Mouse (Mus musculus) C2C12 (cell line): ENCODE measurements around the gene Ldlrad1. TPM values are rescaled to one million over a fixed set of nuclear protein-coding genes. Genes with fewer than 3 reads are reported as not detected.

Experiments
- H3K27me3 ChIP-seq: one replicate; pipeline ENCODE4 v1.6.1; 2011; ENCODE audit not compliant: control insufficient read depth, insufficient read depth, insufficient read length
- H3K36me3 ChIP-seq: one replicate; pipeline ENCODE4 v1.6.1; 2011; ENCODE audit not compliant: control insufficient read depth, insufficient read depth
- H3K4me3 ChIP-seq: one replicate; pipeline ENCODE4 v1.5.1; 2011; ENCODE audit warnings: mild to moderate bottlenecking, control low read depth; ENCODE audit not compliant: poor library complexity, insufficient read depth, severe bottlenecking
- H3K79me2 ChIP-seq: one replicate; pipeline ENCODE4 v1.6.1; 2011; ENCODE audit not compliant: control insufficient read depth, insufficient read depth
- H3K79me3 ChIP-seq: one replicate; pipeline ENCODE4 v1.6.1; 2011; ENCODE audit warnings: low read depth, control low read depth
- H3ac ChIP-seq: one replicate; pipeline ENCODE3; 2011; ENCODE audit warnings: low read depth; ENCODE audit not compliant: control insufficient read depth, insufficient read length
- CEBPB ChIP-seq: IDR thresholded peaks from one replicate; pipeline ENCODE4 v1.6.1; 2011; ENCODE audit warnings: low read depth, mild to moderate bottlenecking, control low read depth, moderate library complexity
- CTCF ChIP-seq: IDR thresholded peaks from one replicate; pipeline ENCODE4 v1.5.1; 2011; ENCODE audit not compliant: control insufficient read depth, insufficient read depth, insufficient read length
- FOSL1 ChIP-seq: IDR thresholded peaks from one replicate; pipeline ENCODE4 v1.8.0; 2011; ENCODE audit warnings: mild to moderate bottlenecking, low read length; ENCODE audit not compliant: poor library complexity, insufficient read depth, severe bottlenecking
- MAX ChIP-seq: IDR thresholded peaks from one replicate; pipeline ENCODE4 v1.6.1; 2011; ENCODE audit warnings: mild to moderate bottlenecking, control low read depth
- MYOD1 ChIP-seq: IDR thresholded peaks from one replicate; pipeline ENCODE4 v1.6.1; 2011; ENCODE audit warnings: low read depth; ENCODE audit not compliant: control insufficient read depth, insufficient read length
- MYOG ChIP-seq: IDR thresholded peaks from one replicate; pipeline ENCODE4 v1.6.1; 2011; ENCODE audit not compliant: control insufficient read depth, insufficient read length; ENCODE audit errors: extremely low read depth
- USF1 ChIP-seq: IDR thresholded peaks from one replicate; pipeline ENCODE4 v1.6.1; 2011; ENCODE audit warnings: low read depth, mild to moderate bottlenecking, control low read depth, moderate library complexity
- polyA plus RNA-seq: library from polyadenylated mRNA; unstranded; fragments of >200 nt; fragmentation: generic; extraction: Trizol; gene quantifications from one replicate; pipeline ENCODE4 v1.2.1, GENCODE M21; 2012; ENCODE audit warnings: missing spikeins

Ldlrad1 gene
- polyA plus RNA-seq, 1 experiment = not detected

DNA sequence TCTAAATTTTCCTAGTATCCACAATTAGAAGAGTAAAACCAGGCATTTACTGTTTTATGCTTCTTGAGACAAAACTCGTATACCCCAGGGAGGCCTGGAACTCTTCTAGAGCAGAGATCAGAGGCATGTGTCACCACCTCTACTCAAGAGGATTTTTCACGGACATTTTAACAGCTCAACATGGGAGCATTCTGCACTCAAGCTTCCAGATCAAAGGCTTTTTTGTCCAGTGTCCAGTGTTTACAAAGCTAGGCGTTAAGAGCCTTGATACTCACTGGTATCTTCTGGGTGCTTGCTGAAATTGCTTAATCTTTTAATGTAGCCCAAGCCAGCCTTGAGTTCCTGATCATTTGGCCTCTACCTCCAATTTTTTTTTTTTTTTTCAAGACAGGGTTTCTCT lies 23.2 kb downstream of the Ldlrad1 start:
- no peak overlapping the region for H3K4me3 ChIP-seq
- no peaks in the 10 kb centered on the region for H3K27me3 ChIP-seq
- no peaks in the 10 kb centered on the region for H3K79me3 ChIP-seq
- H3ac ChIP-seq = no peak overlapping the region
- H3K79me2 ChIP-seq = no peaks in the 10 kb centered on the region
- TF ChIP-seq CTCF (no peak), CEBPB (no peak), MYOG (no peak), USF1 (no peak), MAX (no peak), MYOD1 (no peak), FOSL1 (no peak)
- peaks cover 43% of the 10 kb centered on the region for H3K36me3 ChIP-seq

DNA sequence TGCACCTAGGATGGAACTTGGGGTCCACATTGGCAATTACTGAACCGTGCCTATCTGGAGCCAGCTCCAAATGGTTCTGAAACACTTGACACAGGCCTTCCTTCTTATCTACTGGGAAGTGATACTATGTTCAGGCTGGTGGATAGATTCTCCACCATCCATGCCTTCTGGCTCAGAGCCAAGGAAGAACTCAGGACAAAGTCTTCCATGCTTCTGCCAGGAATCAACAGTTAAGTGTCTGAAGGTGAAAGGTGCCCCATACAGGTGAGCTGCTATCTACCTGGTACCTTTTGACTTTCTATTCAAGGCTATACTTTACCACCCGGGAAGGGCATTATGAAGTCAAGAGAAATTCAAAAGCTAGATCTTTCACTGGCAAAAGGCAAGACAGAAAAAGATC lies 29.3 kb downstream of the Ldlrad1 start:
- no peak overlapping the region for H3K4me3 ChIP-seq
- peaks cover 85% of the 10 kb centered on the region for H3K36me3 ChIP-seq
- no peaks in the 10 kb centered on the region for H3K79me2 ChIP-seq
- H3K27me3 ChIP-seq = no peaks in the 10 kb centered on the region
- no peaks in the 10 kb centered on the region for H3K79me3 ChIP-seq
- no peak overlapping the region for H3ac ChIP-seq
- TF ChIP-seq MAX (no peak), CTCF (no peak), CEBPB (no peak)

DNA sequence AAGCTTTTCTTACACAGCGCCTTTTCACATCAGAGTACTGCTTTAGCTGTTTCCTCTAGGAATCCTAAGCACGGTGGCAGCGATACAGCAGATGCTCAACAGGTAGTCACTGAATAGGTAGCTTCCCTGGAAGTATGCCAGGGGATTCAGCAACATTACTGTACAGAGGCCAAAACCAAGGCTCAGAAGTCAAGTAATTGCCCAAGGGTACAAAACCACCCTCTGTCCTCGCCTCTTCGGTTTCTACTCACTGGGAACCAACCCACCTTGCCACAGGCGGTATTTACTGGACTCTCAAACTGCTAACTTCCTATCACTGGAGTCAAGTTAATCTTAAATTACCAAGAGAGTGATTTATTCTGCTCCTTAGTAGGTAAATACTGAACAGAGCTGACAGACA lies 31.2 kb downstream of the Ldlrad1 start:
- Histone ChIP-seq H3K27me3 (no peaks in the 10 kb centered on the region), H3K79me2 (no peaks in the 10 kb centered on the region), H3ac (no peak overlapping the region), H3K36me3 (peaks cover 86% of the 10 kb centered on the region), H3K4me3 (no peak overlapping the region), H3K79me3 (peaks cover 1% of the 10 kb centered on the region)
- TF ChIP-seq MYOD1 (no peak), MAX (no peak), USF1 (no peak), FOSL1 (no peak), CEBPB (no peak), MYOG (no peak), CTCF (no peak)

DNA sequence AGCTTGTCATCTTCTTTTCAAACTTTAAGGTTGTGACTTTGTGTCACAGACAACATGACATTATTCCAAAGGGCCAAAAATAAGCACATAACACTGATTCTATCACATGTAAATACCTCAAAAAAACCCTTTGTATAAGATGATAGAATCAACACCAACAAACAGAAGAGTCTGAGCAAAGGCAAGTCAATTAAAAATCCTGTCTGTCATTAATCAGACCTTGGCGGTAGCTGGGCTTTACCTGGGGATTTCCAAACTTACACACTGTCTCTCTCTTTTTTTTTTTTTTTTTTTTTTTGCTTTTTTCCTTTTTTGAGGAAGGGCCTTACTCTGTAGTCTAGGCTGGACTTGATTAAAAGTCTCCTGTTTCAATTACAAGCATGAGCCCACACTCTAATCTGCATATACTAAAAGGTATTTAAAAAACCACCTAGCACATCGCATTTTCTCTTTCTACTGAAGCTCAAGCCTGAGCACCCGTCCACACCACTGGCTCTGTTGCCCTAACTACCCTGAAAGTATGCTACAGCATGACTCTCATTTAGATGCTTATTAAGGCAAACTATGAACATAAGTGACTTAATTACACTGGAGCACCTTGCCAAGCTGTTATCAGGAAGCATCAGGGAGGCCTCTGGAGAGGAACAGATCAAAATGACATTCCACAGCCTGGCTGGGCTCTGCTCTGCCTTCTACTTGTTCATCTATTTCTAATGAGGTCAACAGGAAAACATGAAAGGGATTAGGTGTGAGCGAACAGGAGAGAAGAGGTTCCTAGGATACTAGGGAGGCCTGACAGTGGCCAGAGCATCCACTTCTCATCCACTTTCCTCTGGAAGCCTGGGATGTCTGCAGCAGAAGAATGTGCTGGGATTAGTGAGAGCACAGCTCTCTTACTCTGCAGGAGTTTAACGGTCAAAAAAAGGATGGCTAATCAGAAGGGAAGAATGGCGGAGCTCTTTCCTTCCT lies 34.7 kb downstream of the Ldlrad1 start:
- Histone ChIP-seq H3K27me3 (no peaks in the 10 kb centered on the region), H3K79me3 (peaks cover 6% of the 10 kb centered on the region), H3K36me3 (peaks cover 70% of the 10 kb centered on the region), H3K79me2 (peaks cover 15% of the 10 kb centered on the region), H3K4me3 (no peak overlapping the region), H3ac (no peak overlapping the region)
- TF ChIP-seq MYOD1 (no peak), USF1 (no peak), MYOG (no peak), CEBPB (no peak), FOSL1 (no peak), MAX (no peak)

DNA sequence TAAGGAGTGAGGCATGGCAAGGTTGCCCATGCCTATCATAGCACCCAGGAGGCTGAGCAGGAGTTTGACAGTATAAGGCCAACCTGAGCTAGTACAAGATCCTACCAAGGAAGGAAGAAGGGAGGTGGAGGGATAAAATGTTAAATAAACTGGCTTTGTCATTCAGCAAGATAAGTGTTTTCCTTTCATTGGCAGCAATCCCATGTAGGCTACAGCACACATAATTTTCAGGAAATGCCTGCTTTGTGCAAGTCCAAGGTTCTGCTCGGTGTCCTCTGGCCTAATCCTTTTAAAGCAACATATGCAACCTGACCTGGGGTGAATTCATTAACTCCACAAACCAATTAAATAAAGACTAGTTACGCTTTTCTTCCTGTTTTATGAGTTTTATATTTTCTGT lies 36.4 kb downstream of the Ldlrad1 start:
- Histone ChIP-seq H3K4me3 (no peak overlapping the region), H3K27me3 (no peaks in the 10 kb centered on the region), H3K36me3 (peaks cover 54% of the 10 kb centered on the region), H3K79me3 (peaks cover 14% of the 10 kb centered on the region), H3K79me2 (peaks cover 33% of the 10 kb centered on the region), H3ac (no peak overlapping the region)
- no peak for TF ChIP-seq MYOG
- no peak for TF ChIP-seq MYOD1
- TF ChIP-seq USF1 = no peak
- TF ChIP-seq MAX = no peak

DNA sequence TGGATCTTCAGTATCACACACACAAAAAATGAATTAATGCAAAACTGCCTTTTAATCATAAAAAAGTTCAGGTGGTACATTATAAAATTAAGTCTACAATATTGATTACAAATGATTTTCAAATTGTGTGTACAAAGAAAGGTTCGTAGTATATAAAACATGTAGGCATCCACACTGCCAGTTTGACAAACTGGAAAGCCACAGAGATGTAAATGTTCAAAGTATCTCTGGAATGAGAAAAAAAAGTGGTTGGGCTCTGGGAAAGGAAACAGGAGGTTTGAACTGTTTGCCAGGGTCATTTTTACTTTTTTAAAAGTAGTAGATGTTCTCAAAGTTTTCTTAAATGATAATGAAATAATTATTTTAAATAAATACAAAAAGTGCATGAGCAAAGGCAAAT lies 37.1 kb downstream of the Ldlrad1 start:
- Histone ChIP-seq H3ac (no peak overlapping the region), H3K36me3 (peaks cover 48% of the 10 kb centered on the region), H3K79me3 (peaks cover 14% of the 10 kb centered on the region), H3K27me3 (no peaks in the 10 kb centered on the region), H3K79me2 (peaks cover 38% of the 10 kb centered on the region), H3K4me3 (no peak overlapping the region)
- TF ChIP-seq CEBPB (no peak), MAX (no peak), USF1 (no peak), MYOD1 (no peak), CTCF (no peak), FOSL1 (no peak), MYOG (no peak)
